Mouse (Mus musculus) embryonic fibroblast, embryonic 13.5 days (primary cell): Measurements from ENCODE around the gene Ssh1.

Experiments
- CTCF ChIP-seq: IDR thresholded peaks from 2 replicates; pipeline ENCODE4 v1.5.1; 2011; ENCODE audit warnings: mild to moderate bottlenecking, control low read depth, low read length, moderate library complexity, borderline replicate concordance; ENCODE audit not compliant: insufficient read depth
- POLR2A ChIP-seq: IDR thresholded peaks from 2 replicates; pipeline ENCODE4 v1.6.1; 2011; ENCODE audit warnings: low read depth, mild to moderate bottlenecking, control low read depth, low read length, moderate library complexity

GRCm38 (mm10) chr5:113929526-113929925 lies 64.2 kb downstream of the Ssh1 start:
- no peak for TF ChIP-seq CTCF
- no peak for TF ChIP-seq POLR2A
